8 mouse cellular contexts compared by ENCODE assay signal in genomic region chr12:30584356-30584740, GRCm38 (mm10). TPM values are rescaled to one million over a fixed set of nuclear protein-coding genes. Genes with fewer than 3 reads are reported as not detected.
DNase-seq lines count a peak whose midpoint lies in the region; ATAC-seq and TF ChIP-seq lines count a peak whose summit lies in the region.

TSS of gene Tmem18 (plus strand) at chr12:30584426.

- under 1% methylated on average over 35 of the region's 35 CpGs for WGBS in forebrain, embryonic 11.5 days
- 0% methylated on average over 35 of the region's 35 CpGs for WGBS in heart, embryonic 16.5 days
- WGBS in liver, embryonic 15.5 days (ENCODE audit: insufficient replicate concordance), result 0% methylated on average over 35 of the region's 35 CpGs
- under 1% methylated on average over 35 of the region's 35 CpGs for WGBS in neural tube, embryonic 12.5 days

- peak; percentile 84 for DNase-seq in CH12.LX (ENCODE audit: extremely low read depth)
- DNase-seq in c-Kit-positive CD71-positive TER-119-negative erythroid progenitor cells, embryonic 14.5 days (ENCODE audit: low read depth), result peak; percentile 61
- peak; percentile 89 for DNase-seq in forebrain, embryonic 11.5 days (ENCODE audit: low spot score)
- peak; percentile 86 to 87 for DNase-seq in kidney, postnatal 36 days
- DNase-seq in telencephalon, adult 2 months (ENCODE audit: low read depth, low spot score), result peak; percentile 81

- TF ChIP-seq CTCF in CH12.LX (conservative IDR thresholded peaks at IDR 0.05 in 1 of 2, IDR thresholded peaks at IDR 0.05 in 1 of 2; ENCODE audit: low read depth in 2 of 2, low read length in 2 of 2), result no peak

- ATAC-seq in forebrain, embryonic 11.5 days (replicated peaks; ENCODE audit: low FRiP score), result peak; percentile 94
- ATAC-seq in heart, embryonic 16.5 days (replicated peaks; ENCODE audit: extremely low read depth, insufficient read depth, low FRiP score), result peak; percentile 90
- ATAC-seq in liver, embryonic 15.5 days (ENCODE audit: insufficient read depth), result peak; percentile 85
- ATAC-seq in neural tube, embryonic 12.5 days (ENCODE audit: low FRiP score, low read depth), result peak; percentile 95

- 0 out of 2 replicates have a peak within 1 kb of the TSS, but pooled peaks have one; percentile 18 for H3K27ac ChIP-seq in CH12.LX (ENCODE audit: insufficient read depth, low read depth)
- H3K27ac ChIP-seq in forebrain, embryonic 11.5 days (ENCODE audit: low read depth, low read length), result 0 out of 2 replicates have a peak within 1 kb of the TSS, but pooled peaks have one; percentile 53
- peak within 1 kb of the TSS; percentile 90 for H3K27ac ChIP-seq in heart, embryonic 16.5 days (ENCODE audit: low read length)
- peak within 1 kb of the TSS; percentile 77 for H3K27ac ChIP-seq in liver, embryonic 15.5 days (replicated peaks)
- H3K27ac ChIP-seq in neural tube, embryonic 12.5 days, result peak within 1 kb of the TSS; percentile 64; the same call in 1 of the 2 replicates

- no peaks in the 10 kb centered on the region; the same call in 1 of the 2 replicates for H3K79me2 ChIP-seq in CH12.LX (replicated peaks; ENCODE audit: control insufficient read depth, extremely low read depth, insufficient read depth, poor library complexity, severe bottlenecking)

- H3K4me2 ChIP-seq in CH12.LX (ENCODE audit: insufficient read depth, low read depth, poor library complexity, severe bottlenecking), result peak within 1 kb of the TSS; percentile 66
- peak within 1 kb of the TSS; percentile 92 for H3K4me2 ChIP-seq in forebrain, embryonic 11.5 days (ENCODE audit: low read depth, low read length, severe bottlenecking)
- H3K4me2 ChIP-seq in heart, embryonic 16.5 days (ENCODE audit: low read depth, low read length), result peak within 1 kb of the TSS; percentile 97
- peak within 1 kb of the TSS; percentile 86 for H3K4me2 ChIP-seq in liver, embryonic 15.5 days
- peak within 1 kb of the TSS; percentile 74 for H3K4me2 ChIP-seq in neural tube, embryonic 12.5 days (replicated peaks)

- in situ Hi-C loops in CH12.LX (cut with MboI; ENCODE audit: low pct_ligation_motif_present, low pct_unique_long_range_greater_than_20kb, low sequenced_read_pairs), result loop anchor here (25.0 kb wide), 1 partner anchor 447 kb away; the partner anchor contains the start of gene Tpo

- dilution Hi-C loops in CH12.LX (cut with MboI; ENCODE audit: extremely low pct_ligation_motif_present, extremely low pct_unique_long_range_greater_than_20kb, low sequenced_read_pairs), result no loop called here

- peak within 1 kb of the TSS; percentile 86 for H3K9ac ChIP-seq in CH12.LX (ENCODE audit: insufficient read depth, low read depth)
- H3K9ac ChIP-seq in forebrain, embryonic 11.5 days (ENCODE audit: low read length), result peak within 1 kb of the TSS; percentile 87
- peak within 1 kb of the TSS; percentile 91 for H3K9ac ChIP-seq in heart, embryonic 16.5 days (ENCODE audit: low read length)
- peak within 1 kb of the TSS; percentile 79 for H3K9ac ChIP-seq in liver, embryonic 15.5 days
- H3K9ac ChIP-seq in neural tube, embryonic 12.5 days, result peak within 1 kb of the TSS; percentile 85

- TF ChIP-seq RAD21 in CH12.LX (IDR thresholded peaks at IDR 0.05; ENCODE audit: low read depth, low read length), result no peak

- H3K4me1 ChIP-seq in CH12.LX (ENCODE audit: control insufficient read depth in 1 of 2, insufficient read depth in 2 of 2), result peaks cover 2 to 25% of the 10 kb centered on the region in 2 experiments; a peak in 2 of 4 replicates
- H3K4me1 ChIP-seq in forebrain, embryonic 11.5 days (replicated peaks; ENCODE audit: control insufficient read depth, insufficient read depth, low read length), result peaks cover 4% of the 10 kb centered on the region; the same call in 1 of the 2 replicates
- peaks cover 11% of the 10 kb centered on the region for H3K4me1 ChIP-seq in heart, embryonic 16.5 days (ENCODE audit: control insufficient read depth, insufficient read depth, low read length)
- H3K4me1 ChIP-seq in liver, embryonic 15.5 days (replicated peaks), result peaks cover 14% of the 10 kb centered on the region
- H3K4me1 ChIP-seq in neural tube, embryonic 12.5 days, result peaks cover 9% of the 10 kb centered on the region; the same call in 1 of the 2 replicates

- H3K36me3 ChIP-seq in CH12.LX (replicated peaks in 1 of 2; ENCODE audit: control insufficient read depth in 1 of 2, insufficient read depth in 1 of 2, low read length in 1 of 2), result peaks cover 18 to 34% of the 10 kb centered on the region in 2 experiments
- H3K36me3 ChIP-seq in forebrain, embryonic 11.5 days (ENCODE audit: control insufficient read depth, insufficient read depth, low read length), result peaks cover 2% of the 10 kb centered on the region; the same call in 1 of the 2 replicates
- H3K36me3 ChIP-seq in heart, embryonic 16.5 days (ENCODE audit: control insufficient read depth, insufficient read depth), result peaks cover 18% of the 10 kb centered on the region
- H3K36me3 ChIP-seq in liver, embryonic 15.5 days (replicated peaks), result peaks cover 18% of the 10 kb centered on the region
- H3K36me3 ChIP-seq in neural tube, embryonic 12.5 days, result peaks cover 16% of the 10 kb centered on the region

- H3K9me3 ChIP-seq in CH12.LX (replicated peaks; ENCODE audit: low read length), result no peaks in the 10 kb centered on the region
- H3K9me3 ChIP-seq in forebrain, embryonic 11.5 days (ENCODE audit: control insufficient read depth, low read length), result no peaks in the 10 kb centered on the region
- no peaks in the 10 kb centered on the region for H3K9me3 ChIP-seq in heart, embryonic 16.5 days (replicated peaks; ENCODE audit: control insufficient read depth, low read length)
- H3K9me3 ChIP-seq in liver, embryonic 15.5 days (replicated peaks), result no peaks in the 10 kb centered on the region
- H3K9me3 ChIP-seq in neural tube, embryonic 12.5 days, result no peaks in the 10 kb centered on the region

- TF ChIP-seq EP300 in CH12.LX (IDR thresholded peaks at IDR 0.05; ENCODE audit: low read length), result no peak

- peak within 1 kb of the TSS; percentile 80 to 86 (median 85) for H3K4me3 ChIP-seq in CH12.LX (replicated peaks in 1 of 3; ENCODE audit: low read depth in 2 of 3, low read length in 2 of 3, poor library complexity in 1 of 3)
- peak within 1 kb of the TSS; percentile 61 for H3K4me3 ChIP-seq in forebrain, embryonic 11.5 days (ENCODE audit: low read depth, low read length)
- peak within 1 kb of the TSS; percentile 93 for H3K4me3 ChIP-seq in heart, embryonic 16.5 days (ENCODE audit: low read length)
- peak within 1 kb of the TSS; percentile 79 for H3K4me3 ChIP-seq in liver, embryonic 15.5 days (replicated peaks)
- H3K4me3 ChIP-seq in neural tube, embryonic 12.5 days, result peak within 1 kb of the TSS; percentile 60

- peak; percentile 94 for TF ChIP-seq POLR2A in CH12.LX (IDR thresholded peaks at IDR 0.05; ENCODE audit: low read depth, low read length)

- no peaks in the 10 kb centered on the region for H3K27me3 ChIP-seq in CH12.LX (replicated peaks)
- H3K27me3 ChIP-seq in forebrain, embryonic 11.5 days (ENCODE audit: control insufficient read depth, insufficient read depth, low read length), result no peaks in the 10 kb centered on the region
- no peaks in the 10 kb centered on the region for H3K27me3 ChIP-seq in heart, embryonic 16.5 days (ENCODE audit: control insufficient read depth, insufficient read depth, low read length)
- H3K27me3 ChIP-seq in liver, embryonic 15.5 days, result no peaks in the 10 kb centered on the region
- no peaks in the 10 kb centered on the region for H3K27me3 ChIP-seq in neural tube, embryonic 12.5 days (replicated peaks)

TF ChIP-seq in CH12.LX, 34 proteins besides CTCF, POLR2A, EP300 and RAD21 (continues in another document):
- TF ChIP-seq BHLHE40 (IDR thresholded peaks at IDR 0.05; ENCODE audit: low read depth, low read length) (no peak), MEF2A (IDR thresholded peaks at IDR 0.05; ENCODE audit: borderline replicate concordance, low read depth, low read length) (no peak), ELF1 (IDR thresholded peaks at IDR 0.05; ENCODE audit: low read depth, low read length) (0 out of 2 replicates have a peak, but pooled peaks have one; percentile 11), JUND (conservative IDR thresholded peaks at IDR 0.05; ENCODE audit: low read depth, low read length) (no peak), IRF4 (IDR thresholded peaks at IDR 0.05; ENCODE audit: low read depth, low read length) (peak; percentile 26; the same call in 1 of the 2 replicates), GABPA (IDR thresholded peaks at IDR 0.05; ENCODE audit: insufficient replicate concordance, low read depth, low read length) (no peak), UBTF (IDR thresholded peaks at IDR 0.05; ENCODE audit: low read depth, low read length) (0 out of 2 replicates have a peak, but pooled peaks have one; percentile 24), PAX5 (IDR thresholded peaks at IDR 0.05; ENCODE audit: low read length) (no peak), SIN3A (IDR thresholded peaks at IDR 0.05; ENCODE audit: low read length) (0 out of 2 replicates have a peak, but pooled peaks have one; percentile 46), MAZ (IDR thresholded peaks at IDR 0.05; ENCODE audit: low read depth, low read length) (no peak), MAFK (IDR thresholded peaks at IDR 0.05; ENCODE audit: insufficient replicate concordance, low read length) (no peak), TCF12 (IDR thresholded peaks at IDR 0.05; ENCODE audit: low read depth, low read length) (0 out of 2 replicates have a peak, but pooled peaks have one; percentile 34), TBP (conservative IDR thresholded peaks at IDR 0.05; ENCODE audit: low read depth, low read length) (peak; percentile 96), NRF1 (IDR thresholded peaks at IDR 0.05; ENCODE audit: low read depth, low read length) (no peak), ZNF384 (IDR thresholded peaks at IDR 0.05; ENCODE audit: low read depth, low read length) (peak; percentile 99), POLR2AphosphoS2 (IDR thresholded peaks at IDR 0.05; ENCODE audit: low read depth, low read length) (peak; percentile 74; the same call in 1 of the 2 replicates), KAT2A (IDR thresholded peaks at IDR 0.05; ENCODE audit: insufficient replicate concordance, low read length) (no peak), MYC (IDR thresholded peaks at IDR 0.05; ENCODE audit: low read depth, low read length) (no peak), MXI1 (IDR thresholded peaks at IDR 0.05; ENCODE audit: low read depth, low read length) (no peak; the same call in 1 of the 2 replicates), CHD2 (IDR thresholded peaks at IDR 0.05; ENCODE audit: low read length) (peak; percentile 100)

RNA-seq across cellular contexts. Expression of gene Tmem18, which starts in this region (rescaled TPM):
- total RNA-seq in CH12.LX (2012; rRNA removed) (14.8 and 15.5 TPM in 2 replicates), CH12.LX (2014; rRNA removed) (24.8 and 33.0 TPM in 2 replicates)
- polyA plus RNA-seq in CH12.LX (2012; ENCODE audit: insufficient read length, low read depth), result 19.9 and 21.2 TPM in 2 replicates
- 29.0 and 32.2 TPM in 2 replicates for polyA plus RNA-seq in forebrain, embryonic 11.5 days (2014; fragmentation: Nextera tagmentation; extraction: Ambion mirVana)
- 14.1 and 14.3 TPM in 2 replicates for polyA plus RNA-seq in heart, embryonic 16.5 days (2015; fragmentation: Nextera tagmentation; extraction: Ambion mirVana)
- 7.6 and 8.3 TPM in 2 replicates for polyA plus RNA-seq in liver, embryonic 15.5 days (2015; fragmentation: Nextera tagmentation; extraction: Ambion mirVana)
- 25.2 and 28.1 TPM in 2 replicates for polyA plus RNA-seq in neural tube, embryonic 12.5 days (2016; fragmentation: Nextera tagmentation; extraction: Ambion mirVana)

Comparison
In these comparisons a context has a peak if more than half of its experiments do, and no peak if none do; other contexts are left out.
1. Peak in every context shown above with its lines: DNase-seq, ATAC-seq, H3K4me3 ChIP-seq and H3K27ac ChIP-seq.
2. H3K27ac ChIP-seq: peak in every context shown above with its lines; median percentile 90 in heart, embryonic 16.5 days; 77 in liver, embryonic 15.5 days; 64 in neural tube, embryonic 12.5 days; 53 in forebrain, embryonic 11.5 days; 18 in CH12.LX.